Mouse (Mus musculus) central nervous system, embryonic 11.5 days (tissue): ENCODE results near the gene Ttc13. TPM values are rescaled to one million over a fixed set of nuclear protein-coding genes. Genes with fewer than 3 reads are reported as not detected.

Experiments
- polyA plus RNA-seq: library from polyadenylated mRNA; depleted of rRNA; stranded (reverse); fragments of >200 nt; gene quantifications from 2 replicates; pipeline ENCODE4 v1.2.3, GENCODE M21; 2012; rRNA removed

Gene Ttc13
- 36.8 and 46.2 TPM in 2 replicates for polyA plus RNA-seq

GRCm38 (mm10) chr8:124721862-124722515 lies at the start of gene Ttc13, which contains the start of gene Arv1:
Ttc13 (minus strand) TSS chr8:124721983.
Arv1 (plus strand) TSS chr8:124722139.

GRCm38 (mm10) chr8:124751709-124752173 lies 30.0 kb upstream of the Ttc13 start, which contains the start of gene Fam89a:
Fam89a (minus strand) TSS chr8:124751832.

GRCm38 (mm10) chr8:124663112-124663873 lies 58.5 kb downstream of the Ttc13 start, which contains the start of gene 2310022B05Rik:
2310022B05Rik (minus strand) TSS chr8:124663369.

Other genes starting within 250 kb of the Ttc13 start
- 32.8 and 57.4 TPM in 2 replicates for gene Cog2, start 201.2 kb downstream of the Ttc13 start, polyA plus RNA-seq
- gene Agt, start 152.3 kb downstream of the Ttc13 start, polyA plus RNA-seq: 0.47 and 0.62 TPM in 2 replicates
- not detected in 2 replicates for gene Capn9, start 145.9 kb downstream of the Ttc13 start, polyA plus RNA-seq
- gene 2310022B05Rik, start 58.6 kb downstream of the Ttc13 start, polyA plus RNA-seq: 40.7 and 49.2 TPM in 2 replicates
- 36.0 and 40.5 TPM in 2 replicates for gene Arv1, start 156 bp upstream of the Ttc13 start, polyA plus RNA-seq
- gene Fam89a, start 29.8 kb upstream of the Ttc13 start, polyA plus RNA-seq: 0.68 and 3.3 TPM in 2 replicates
- 6.9 and 7.7 TPM in 2 replicates for gene Trim67, start 71.1 kb upstream of the Ttc13 start, polyA plus RNA-seq
- 113 and 122 TPM in 2 replicates for gene Gnpat, start 141.1 kb upstream of the Ttc13 start, polyA plus RNA-seq
- 36.2 and 36.3 TPM in 2 replicates for gene 2810004N23Rik, start 141.1 kb upstream of the Ttc13 start, polyA plus RNA-seq
- gene Exoc8, start 175.7 kb upstream of the Ttc13 start, polyA plus RNA-seq: 8.9 and 12.1 TPM in 2 replicates
- gene Sprtn, start 175.9 kb upstream of the Ttc13 start, polyA plus RNA-seq: 16.7 and 17.8 TPM in 2 replicates
- 36.7 and 40.5 TPM in 2 replicates for gene Egln1, start 227.3 kb upstream of the Ttc13 start, polyA plus RNA-seq